Mouse (Mus musculus) heart, postnatal 14 days (tissue): Measurements from ENCODE around the gene Gramd4. TPM values are rescaled to one million over a fixed set of nuclear protein-coding genes. Genes with fewer than 3 reads are reported as not detected.

Experiments
- DNase-seq, 2 experiments: peaks; one replicate each; pipeline ENCODE4 v3.0.0; 2021 to 2022
- intact Hi-C: fragments of 180-260 bp; cut with DNase I; formaldehyde crosslinking; loops from one replicate; pipeline ENCODE4 v1.15.1; 2025
- total RNA-seq, 2 experiments: library from RNA; stranded (reverse); gene quantifications; 2 replicates each; pipeline ENCODE4 v1.2.3; 2021

The Gramd4 gene
- total RNA-seq, 2 experiments from 2014 or later: 32.4 to 35.0 TPM

DNA sequence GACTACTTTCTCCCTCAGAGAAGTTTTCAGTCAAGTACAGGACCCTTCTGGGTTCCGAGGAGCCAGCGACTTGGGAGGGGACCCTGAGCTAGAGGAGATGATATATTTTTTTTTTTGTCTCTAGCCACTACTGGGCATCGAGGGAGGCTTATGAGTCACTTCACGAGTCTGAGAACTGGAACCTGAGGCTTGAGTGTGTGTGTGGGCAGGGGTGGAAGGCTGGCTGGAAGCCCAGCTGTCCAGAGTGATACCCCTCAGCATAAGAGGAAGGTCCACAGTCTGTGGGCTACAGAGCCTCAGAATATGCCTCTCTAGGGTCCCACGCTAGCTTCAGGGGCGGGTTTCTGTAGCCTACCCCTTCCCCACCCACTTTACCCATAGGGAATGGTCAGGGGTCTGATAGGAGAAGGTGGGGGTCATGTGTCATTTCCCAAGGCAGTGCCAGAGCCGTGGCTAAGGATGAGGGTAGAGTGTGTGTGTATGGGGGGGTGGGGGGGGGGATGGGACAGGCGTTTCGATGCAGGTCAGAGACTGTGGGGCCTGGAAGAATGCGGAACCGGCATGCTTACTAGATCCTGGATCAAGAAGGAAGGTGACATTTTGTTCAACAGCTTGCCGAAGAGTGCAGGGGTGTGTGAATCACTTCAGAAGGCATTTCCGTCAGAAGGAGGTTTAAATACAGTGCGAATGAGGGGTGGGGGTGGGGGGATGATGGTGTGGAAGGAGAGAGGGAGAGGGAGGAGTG lies 9.5 kb downstream of the Gramd4 start:
- no peak for DNase-seq
- intact Hi-C loops: no loop called here

GRCm38 (mm10) chr15:86067581-86067910 lies 10.1 kb downstream of the Gramd4 start:
- DNase-seq: no peak

GRCm38 (mm10) chr15:86067941-86068495 lies 10.5 kb downstream of the Gramd4 start:
- intact Hi-C loops: no loop called here

More at GRCm38 (mm10) chr15:86067581-86067910, 10.1 kb downstream of the Gramd4 start:
- intact Hi-C loops: no loop called here

GRCm38 (mm10) chr15:86069011-86069791 lies 11.7 kb downstream of the Gramd4 start:
- DNase-seq: no peak
- intact Hi-C loops: no loop called here

More at GRCm38 (mm10) chr15:86067941-86068495, 10.5 kb downstream of the Gramd4 start:
- no peak for DNase-seq

DNA sequence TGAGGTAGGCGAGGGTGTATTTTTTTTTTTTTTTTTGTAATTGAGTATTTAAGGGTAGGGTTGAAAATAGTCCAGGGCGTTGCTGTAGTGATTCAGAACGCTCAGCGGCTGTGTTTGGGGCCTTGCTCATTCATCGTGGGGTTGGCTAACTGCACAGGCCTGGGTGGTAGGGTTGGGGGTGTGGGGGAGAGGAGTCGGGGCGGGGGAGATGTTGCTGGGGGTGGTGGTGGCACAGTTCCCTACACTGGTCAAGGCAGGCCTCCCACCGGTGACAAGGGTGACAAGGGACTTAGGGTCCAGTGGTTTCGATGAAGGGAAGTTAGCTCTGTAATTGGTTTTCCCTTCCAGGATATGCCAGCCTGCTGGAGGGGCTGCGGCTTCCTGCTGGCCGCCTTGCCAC lies 12.9 kb downstream of the Gramd4 start:
- intact Hi-C loops: no loop called here

DNA sequence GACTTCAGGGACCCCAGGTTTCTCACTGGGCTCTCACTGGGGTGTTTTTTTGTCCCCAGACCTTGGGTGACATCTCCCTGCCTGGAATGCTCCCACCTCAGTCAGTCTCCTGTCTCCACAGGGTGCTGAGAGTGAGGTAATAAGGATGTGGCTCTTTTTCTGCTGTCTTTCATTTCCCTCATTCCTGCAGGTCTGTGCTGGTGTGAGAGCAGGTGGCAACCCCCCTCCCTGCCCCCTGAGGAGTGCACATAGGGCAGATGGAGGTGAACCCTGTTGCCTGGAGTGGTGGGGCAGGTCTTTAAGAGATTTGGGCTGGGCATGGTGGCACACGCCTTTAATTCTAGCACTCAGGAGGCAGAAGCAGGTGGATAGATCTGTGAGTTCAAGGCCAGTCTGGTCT lies 13.7 kb downstream of the Gramd4 start:
- intact Hi-C loops: no loop called here
- no peak for DNase-seq

More for the DNA sequence above, 12.9 kb downstream of the Gramd4 start:
- no peak for DNase-seq

DNA sequence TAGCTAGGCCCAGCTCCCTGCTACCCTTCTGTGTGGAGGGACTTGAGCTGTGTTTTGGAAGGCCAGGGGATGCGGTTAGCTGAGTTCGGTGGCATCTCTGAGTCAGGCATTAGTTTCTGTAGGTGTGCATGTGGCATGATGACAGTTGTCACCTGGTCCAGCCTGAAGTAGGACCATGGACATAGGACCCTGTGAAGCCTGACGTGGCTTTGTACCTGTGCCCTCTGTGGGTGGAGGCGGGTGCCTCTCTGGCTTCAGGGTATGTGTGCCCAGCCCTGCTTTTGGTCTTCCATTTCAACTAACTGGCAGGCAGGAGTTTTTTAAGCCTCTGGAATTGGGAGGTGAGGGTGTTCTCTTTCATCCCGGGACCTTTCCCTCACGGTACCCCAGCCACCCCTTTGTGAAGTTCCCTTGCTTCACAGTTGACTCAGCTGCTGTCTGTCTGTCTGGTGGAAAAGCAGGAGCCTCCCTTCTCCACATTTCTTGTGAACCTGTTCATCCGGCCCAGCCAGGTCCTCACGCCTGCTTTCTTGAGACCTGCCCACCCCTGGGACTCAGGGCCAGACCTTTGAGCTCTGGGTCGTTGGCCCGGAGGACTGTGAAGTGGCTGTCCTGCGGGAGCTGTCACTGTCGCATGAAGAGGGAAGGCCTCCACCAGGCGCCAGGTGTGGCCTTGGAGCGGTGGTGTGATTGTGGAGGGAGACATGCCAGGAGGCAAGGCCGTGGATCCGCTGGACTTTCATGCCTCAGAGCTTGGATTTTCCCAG lies 16.9 kb downstream of the Gramd4 start:
- intact Hi-C loops: no loop called here
- DNase-seq: no peak

- DNase-seq: no peak
- intact Hi-C loops: no loop called here
These were observed 18.0 kb downstream of the Gramd4 start for GRCm38 (mm10) chr15:86075305-86076047.

GRCm38 (mm10) chr15:86076048-86076315 lies 18.5 kb downstream of the Gramd4 start:
- DNase-seq: no peak
- intact Hi-C loops: no loop called here

DNA sequence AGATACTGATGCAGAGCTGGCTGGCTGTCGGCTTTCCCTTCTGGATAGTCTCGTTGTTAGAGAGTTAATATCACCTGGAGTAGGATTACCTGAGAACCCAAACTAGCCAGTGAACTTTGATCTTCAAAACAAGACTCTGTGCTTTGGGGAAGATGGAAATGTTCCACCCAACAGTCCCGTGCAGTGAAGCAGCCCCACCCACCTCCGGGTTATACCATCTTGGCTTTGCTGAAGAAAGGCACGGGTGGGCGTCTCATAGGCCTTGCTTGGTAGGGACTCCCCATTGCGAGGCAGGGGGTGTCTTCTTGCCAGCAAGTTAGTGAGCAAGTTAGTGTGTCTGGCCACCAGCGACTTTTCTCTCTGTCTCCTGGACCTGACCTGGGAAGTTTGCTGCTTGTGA lies 18.9 kb downstream of the Gramd4 start:
- intact Hi-C loops: no loop called here
- DNase-seq: no peak

GRCm38 (mm10) chr15:86077934-86078333 lies 20.4 kb downstream of the Gramd4 start:
- DNase-seq: no peak
- intact Hi-C loops: loop anchor here (2.0 kb wide), 1 partner anchor 17 kb away; no protein-coding TSS in a partner anchor

GRCm38 (mm10) chr15:86078481-86079216 lies 21.2 kb downstream of the Gramd4 start:
- intact Hi-C loops: loop anchor here (2.0 kb wide), 1 partner anchor 18 kb away; no protein-coding TSS in a partner anchor
- DNase-seq: no peak

DNA sequence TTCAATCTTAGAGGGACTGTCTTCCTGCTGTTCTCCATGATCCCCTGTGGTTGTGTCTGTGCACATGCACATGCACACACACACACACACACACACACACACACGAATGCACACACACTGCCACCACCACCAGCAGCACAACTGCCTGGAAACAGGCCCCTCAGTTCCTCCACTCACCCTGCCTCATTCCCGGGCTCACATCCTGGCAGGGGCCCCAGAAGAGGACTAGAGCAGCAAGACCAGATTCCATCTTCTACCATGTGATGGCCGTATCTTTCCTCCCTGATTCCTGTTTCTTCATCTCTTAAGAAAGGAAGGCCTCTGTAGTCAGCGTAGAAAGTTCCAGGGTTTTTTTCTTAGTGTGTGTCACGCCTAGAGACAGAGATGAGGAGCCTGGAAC lies 22.0 kb downstream of the Gramd4 start:
- DNase-seq: no peak
- intact Hi-C loops: loop anchor here (2.0 kb wide), 1 partner anchor 19 kb away; no protein-coding TSS in a partner anchor

DNA sequence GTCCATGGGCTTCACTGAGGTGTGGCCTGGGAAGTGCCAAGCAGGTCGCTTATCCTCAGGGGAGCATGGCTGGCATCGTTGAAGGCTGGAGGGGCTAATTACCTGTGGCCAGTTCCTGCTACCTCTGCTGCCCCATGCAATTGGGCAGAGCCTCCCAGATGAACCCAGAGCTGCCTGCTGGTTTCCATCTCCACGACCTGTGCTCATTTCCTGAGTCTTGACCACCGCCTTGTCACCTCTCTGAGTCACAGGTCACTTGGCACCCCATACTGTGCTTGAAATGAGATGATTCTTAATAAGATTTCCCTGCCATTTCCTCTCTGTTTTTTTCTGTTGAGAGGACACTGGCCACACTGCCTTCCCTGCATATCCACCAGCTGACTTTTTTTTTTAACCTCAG lies 22.4 kb downstream of the Gramd4 start:
- DNase-seq: no peak
- intact Hi-C loops: loop anchor here (2.0 kb wide), 1 partner anchor 19 kb away; no protein-coding TSS in a partner anchor

GRCm38 (mm10) chr15:86080408-86080807 lies 22.9 kb downstream of the Gramd4 start:
- DNase-seq: no peak
- intact Hi-C loops: no loop called here

DNA sequence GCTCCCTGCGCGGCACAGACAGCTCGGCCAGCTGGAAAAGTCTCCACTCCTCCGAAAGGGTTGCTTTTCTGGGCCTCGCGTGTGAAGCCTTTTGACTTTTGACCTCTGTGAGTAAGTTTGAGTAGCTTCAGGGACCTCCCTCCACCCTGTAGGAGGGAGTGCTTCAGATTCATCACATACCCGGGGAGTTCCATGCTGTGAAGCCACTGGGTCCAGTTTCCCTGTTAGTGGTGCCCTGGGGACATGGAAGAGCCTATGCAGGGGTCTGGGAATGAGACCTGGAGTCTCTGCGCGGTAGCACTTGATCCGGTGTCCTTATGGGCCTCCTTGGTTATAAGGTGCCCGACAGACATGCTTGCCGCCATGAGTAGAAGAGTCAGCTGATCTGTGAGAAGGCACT lies 24.2 kb downstream of the Gramd4 start:
- DNase-seq: no peak
- intact Hi-C loops: no loop called here

DNA sequence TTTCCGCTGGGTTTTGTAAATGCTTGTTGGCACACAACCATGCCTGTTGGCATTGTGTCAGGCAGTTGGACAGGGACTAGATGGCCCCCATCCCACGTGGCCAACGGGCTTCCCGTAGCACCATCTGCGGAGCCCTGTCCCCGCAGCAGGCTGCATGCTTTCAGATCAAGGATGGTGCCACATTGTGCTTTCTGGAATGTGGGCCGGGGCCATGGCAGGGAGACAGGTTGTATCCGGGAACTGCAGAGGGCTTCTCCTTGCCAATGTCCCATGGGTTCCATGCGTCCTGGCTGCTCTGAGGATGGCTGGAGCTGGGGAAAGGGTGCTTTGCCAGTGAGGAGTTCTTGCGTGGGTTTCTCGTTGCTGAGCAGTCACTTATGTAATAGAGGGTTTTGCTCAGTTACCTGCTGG lies 25.1 kb downstream of the Gramd4 start:
- intact Hi-C loops: no loop called here
- peak in 1 of 2 experiments; percentile 49 for DNase-seq

GRCm38 (mm10) chr15:86083261-86083741 lies 25.8 kb downstream of the Gramd4 start:
- no peak for DNase-seq
- intact Hi-C loops: no loop called here
